10 mouse cellular contexts compared by ENCODE assay signal in the genomic region with DNA sequence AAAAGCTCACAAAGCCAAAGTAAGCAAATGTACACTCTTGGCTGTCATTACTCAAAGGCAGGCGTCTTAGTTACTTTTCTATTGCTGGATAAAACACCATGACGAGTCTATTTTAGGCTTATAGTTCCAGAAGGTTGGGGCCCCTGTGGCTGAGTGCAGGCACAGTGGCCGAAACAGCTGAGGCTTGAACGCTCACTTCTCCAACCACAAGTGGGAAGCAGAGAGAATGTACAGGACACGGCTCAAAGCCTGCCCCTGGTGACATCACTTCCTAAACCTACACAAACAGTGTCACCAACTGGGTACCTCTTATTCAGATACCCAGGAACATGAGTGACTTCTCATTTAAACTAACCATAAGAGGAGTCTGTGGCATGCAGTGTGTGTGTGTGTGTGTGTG. TPM values are rescaled to one million over a fixed set of nuclear protein-coding genes. Genes with fewer than 3 reads are reported as not detected.
A peak's percentile ranks its signal among the peaks of the same experiment; 100 is the strongest.
DNase-seq lines count a peak whose midpoint lies in the region; ATAC-seq and TF ChIP-seq lines count a peak whose summit lies in the region.
"Had no signal": no experiment of that assay in that cellular context is flagged by ENCODE, and none has a peak within 500 bp of the region (broad histone marks: within the 10 kb centered on the region; RNA-seq: fewer than 3 reads in every experiment).

No protein-coding gene starts in this region.

- peak overlapping the region; percentile 20; the same call in 1 of the 2 replicates for H3K4me2 ChIP-seq in heart, embryonic 16.5 days (ENCODE audit: low read depth, low read length)
- peak overlapping the region; percentile 19 for H3K4me2 ChIP-seq in myocyte (ENCODE audit: low read depth)

- WGBS in heart, adult 2 months, result 2% methylated on average over 5 of the region's 5 CpGs
- 6% methylated on average over 5 of the region's 5 CpGs for WGBS in heart, embryonic 16.5 days

- H3K9ac ChIP-seq in heart, adult 2 months (ENCODE audit: low read depth, low read length), result no peak overlapping the region
- H3K9ac ChIP-seq in heart, embryonic 16.5 days (ENCODE audit: low read length), result peak overlapping the region; percentile 34; the same call in 1 of the 2 replicates

- H3K79me3 ChIP-seq in C2C12 (ENCODE audit: low read depth), result no peaks in the 10 kb centered on the region

- no peaks in the 10 kb centered on the region for H3K36me3 ChIP-seq in heart, adult 2 months (ENCODE audit: control insufficient read depth, insufficient read depth, low read length)
- H3K36me3 ChIP-seq in C2C12 (ENCODE audit: control insufficient read depth, insufficient read depth) (no peaks in the 10 kb centered on the region), myocyte (ENCODE audit: control insufficient read depth, insufficient read depth) (no peaks in the 10 kb centered on the region)
- H3K36me3 ChIP-seq in heart, embryonic 16.5 days (ENCODE audit: control insufficient read depth, insufficient read depth), result no peaks in the 10 kb centered on the region
- H3K36me3 ChIP-seq: forebrain, embryonic 10.5 days; midbrain, embryonic 10.5 days had no signal

- DNase-seq in heart, adult 2 months, result peak in 1 of 2 experiments; percentile 26
- no peak for DNase-seq in heart, postnatal 25 days (ENCODE audit: low spot score)
- DNase-seq in cerebellum, adult 18-20 months, result no peak
- no peak for DNase-seq in cerebellum, adult 11 months

- no peaks in the 10 kb centered on the region for H3K9me3 ChIP-seq in heart, embryonic 16.5 days (replicated peaks; ENCODE audit: control insufficient read depth, low read length)
- H3K9me3 ChIP-seq: forebrain, embryonic 10.5 days; midbrain, embryonic 10.5 days had no signal

- H3K79me2 ChIP-seq in heart, adult 2 months (replicated peaks; ENCODE audit: control insufficient read depth, insufficient read depth, low read length), result no peaks in the 10 kb centered on the region
- no peaks in the 10 kb centered on the region for H3K79me2 ChIP-seq in C2C12 (ENCODE audit: control insufficient read depth, insufficient read depth)
- H3K79me2 ChIP-seq in myocyte (ENCODE audit: control insufficient read depth, insufficient read depth), result no peaks in the 10 kb centered on the region

- no peaks in the 10 kb centered on the region for H3K27me3 ChIP-seq in heart, adult 2 months (ENCODE audit: control insufficient read depth, insufficient read depth, low read length)
- H3K27me3 ChIP-seq in C2C12 (ENCODE audit: control insufficient read depth, insufficient read depth, insufficient read length), result no peaks in the 10 kb centered on the region
- H3K27me3 ChIP-seq in heart, embryonic 16.5 days (ENCODE audit: control insufficient read depth, insufficient read depth, low read length), result no peaks in the 10 kb centered on the region
- no peaks in the 10 kb centered on the region for H3K27me3 ChIP-seq in myocyte (ENCODE audit: control insufficient read depth, insufficient read depth, insufficient read length)

- no peak for TF ChIP-seq POLR2A in heart, adult 2 months (IDR thresholded peaks at IDR 0.05; ENCODE audit: insufficient read depth, low read depth, low read length)
- TF ChIP-seq POLR2A in myocyte (IDR thresholded peaks at IDR 0.05; ENCODE audit: insufficient read length, low read depth), result no peak

- intact Hi-C loops in heart, adult 2 months (cut with DNase I), result no loop called here
- intact Hi-C loops in heart, postnatal 25 days (cut with DNase I), result no loop called here

- peak; percentile 81 for ATAC-seq in heart, embryonic 16.5 days (replicated peaks; ENCODE audit: extremely low read depth, insufficient read depth, low FRiP score)
- ATAC-seq in inflammation-experienced regulatory T-cells, adult 6 months, result no peak

- H3K4me1 ChIP-seq in heart, adult 2 months (ENCODE audit: control insufficient read depth, insufficient read depth, low read length), result peaks cover 2% of the 10 kb centered on the region
- peaks cover 15% of the 10 kb centered on the region for H3K4me1 ChIP-seq in heart, embryonic 16.5 days (ENCODE audit: control insufficient read depth, insufficient read depth, low read length)

- H3ac ChIP-seq in C2C12 (ENCODE audit: control insufficient read depth, insufficient read length, low read depth) (no peak overlapping the region), myocyte (ENCODE audit: control insufficient read depth, insufficient read length) (no peak overlapping the region)

- no peak overlapping the region for H3K27ac ChIP-seq in heart, adult 2 months
- peak overlapping the region; percentile 84 for H3K27ac ChIP-seq in heart, embryonic 16.5 days (ENCODE audit: low read length)
- H3K27ac ChIP-seq: forebrain, embryonic 10.5 days; midbrain, embryonic 10.5 days had no signal

- no peak for TF ChIP-seq EP300 in heart, adult 2 months (IDR thresholded peaks at IDR 0.05; ENCODE audit: insufficient read depth, low read depth, low read length)

- H3K4me3 ChIP-seq in heart, adult 2 months, result no peak overlapping the region
- H3K4me3 ChIP-seq in C2C12 (ENCODE audit: insufficient read depth, poor library complexity, severe bottlenecking) (no peak overlapping the region), myocyte (no peak overlapping the region)
- no peak overlapping the region for H3K4me3 ChIP-seq in heart, embryonic 16.5 days (ENCODE audit: low read length)
- H3K4me3 ChIP-seq: forebrain, embryonic 10.5 days; midbrain, embryonic 10.5 days had no signal

- TF ChIP-seq CTCF in heart, adult 2 months (IDR thresholded peaks at IDR 0.05), result 0 out of 2 replicates have a peak, but pooled peaks have one; percentile 16
- no peak for TF ChIP-seq CTCF in C2C12 (IDR thresholded peaks at IDR 0.05; ENCODE audit: control insufficient read depth, insufficient read depth, insufficient read length)

TF ChIP-seq in C2C12, 6 proteins besides CTCF, POLR2A, EP300 and RAD21:
- TF ChIP-seq FOSL1 (IDR thresholded peaks at IDR 0.05; ENCODE audit: insufficient read depth, low read length, poor library complexity, severe bottlenecking) (no peak), MYOD1 (IDR thresholded peaks at IDR 0.05; ENCODE audit: control insufficient read depth, insufficient read length, low read depth) (peak; percentile 5)

TF ChIP-seq in myocyte, 11 proteins besides CTCF, POLR2A, EP300 and RAD21:
- TF ChIP-seq MAX (IDR thresholded peaks at IDR 0.05; ENCODE audit: low read depth) (no peak), TCF12 (IDR thresholded peaks at IDR 0.05; ENCODE audit: insufficient read depth, poor library complexity, severe bottlenecking) (peak; percentile 9), MYOG (IDR thresholded peaks at IDR 0.05; ENCODE audit: control insufficient read depth in 1 of 3, insufficient read depth in 1 of 3, insufficient read length in 2 of 3, low read depth in 2 of 3) (peak; percentile 43 to 87 (median 51)), MYOD1 (IDR thresholded peaks at IDR 0.05; ENCODE audit: control insufficient read depth in 1 of 3, insufficient read length in 2 of 3, low read depth in 2 of 3) (peak in 2 of 3 experiments; percentile 55 to 84)
TF ChIP-seq in myocyte: peak in this region for 3.

RNA-seq across cellular contexts. Expression of a gene that starts 26.5 kb away (rescaled TPM):
- 10 to 100 TPM; 43.9 to 49.0 TPM for total RNA-seq in heart, adult 2 months (2021)
- polyA plus RNA-seq in heart, adult 2 months (2012; rRNA removed), result 19.1 and 27.5 TPM in 2 replicates
- total RNA-seq in heart, postnatal 25 days (2021), result 10 to 100 TPM; 39.7 to 52.2 TPM
- 12.9 TPM for polyA plus RNA-seq in C2C12 (2012; fragmentation: generic; extraction: Trizol)
- polyA plus RNA-seq in heart, embryonic 16.5 days (2015; fragmentation: Nextera tagmentation; extraction: Ambion mirVana), result 11.8 and 14.4 TPM in 2 replicates
- 6.0 TPM for polyA plus RNA-seq in myocyte (2012; fragmentation: generic; extraction: Trizol)
- polyA plus RNA-seq in inflammation-experienced regulatory T-cells, adult 6 months (2017; shearing (Covaris generic)), result 10 to 100 TPM; 14.1 to 18.9 (median 16.0) TPM
